Mouse (Mus musculus) cortical plate, adult 2 months (tissue): ENCODE measurements at regions not wholly inside any gene's neighbourhood (a gene's known extent, or its start where the extent isn't known, plus 50 kb on each side); places are given as distances from the start of the nearest gene placed in this dataset.

Source experiments
- CTCF ChIP-seq: fragments of 200-500 bp; IDR thresholded peaks from 2 replicates; pipeline ENCODE4 v1.5.1; 2011; ENCODE audit warnings: mild to moderate bottlenecking, control low read depth, low read length; ENCODE audit not compliant: insufficient read depth; ENCODE audit errors: extremely low read depth
- POLR2A ChIP-seq: fragments of 200-500 bp; IDR thresholded peaks from 2 replicates; pipeline ENCODE4 v1.6.1; 2011; ENCODE audit warnings: mild to moderate bottlenecking, low read length, control low read depth; ENCODE audit not compliant: insufficient read depth; ENCODE audit errors: extremely low read depth

DNA sequence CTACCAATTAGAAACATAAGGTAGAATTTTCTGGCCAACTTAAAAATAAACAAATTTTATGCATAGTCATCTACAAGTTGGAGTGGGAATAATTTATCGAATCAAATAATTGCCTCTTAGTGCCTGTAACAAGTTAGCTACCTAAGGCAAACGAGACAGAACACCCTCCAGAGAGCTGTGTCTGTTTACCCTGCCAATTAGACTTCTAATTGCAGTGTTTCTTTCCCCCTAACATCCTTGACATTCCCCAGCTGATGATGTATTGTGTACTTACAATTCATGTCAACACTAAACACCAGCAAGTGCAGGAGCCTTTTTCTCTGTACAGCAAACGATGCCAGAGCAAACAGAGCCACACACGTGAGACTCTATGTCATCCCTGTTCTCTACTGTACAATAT lies 311.1 kb upstream of the Npsr1 start:
- no peak for TF ChIP-seq CTCF
- no peak for TF ChIP-seq POLR2A
